Mouse (Mus musculus) intestine, embryonic 14.5 days (tissue): ENCODE results near the gene Cxcl12. TPM values are rescaled to one million over a fixed set of nuclear protein-coding genes. Genes with fewer than 3 reads are reported as not detected.
A peak's percentile ranks its signal among the peaks of the same experiment; 100 is the strongest.

ENCODE experiments used
- ATAC-seq: fragments of 200-750 bp; cut with Nextera tagmentation; replicated peaks from 2 replicates; pipeline ENCODE4 v1.8.0; 2017; ENCODE audit warnings: low read depth, moderate number of reproducible peaks, moderate TSS enrichment, moderate library complexity; ENCODE audit not compliant: low FRiP score, low TSS enrichment
- DNase-seq: peaks from one replicate; pipeline ENCODE4 v3.0.0-alpha.2; 2018; ENCODE audit warnings: low spot score
- H3K27ac ChIP-seq: fragments of 300-500 bp; sonication (generic); 2 replicates; pipeline ENCODE4 v1.5.1; 2014; ENCODE audit warnings: low read depth, mild to moderate bottlenecking, control low read depth
- H3K27me3 ChIP-seq: fragments of 300-500 bp; sonication (generic); replicated peaks from 2 replicates; pipeline ENCODE4 v1.6.1; 2014; ENCODE audit warnings: low read length, control low read depth; ENCODE audit not compliant: control insufficient read depth, insufficient read depth
- H3K36me3 ChIP-seq: fragments of 300-500 bp; sonication (generic); 2 replicates; pipeline ENCODE4 v1.6.1; 2014; ENCODE audit warnings: low read length, control low read depth; ENCODE audit not compliant: control insufficient read depth, insufficient read depth
- H3K4me1 ChIP-seq: fragments of 300-500 bp; sonication (generic); replicated peaks from 2 replicates; pipeline ENCODE4 v1.6.1; 2014; ENCODE audit warnings: low read length, control low read depth, mixed read lengths; ENCODE audit not compliant: control insufficient read depth, insufficient read depth
- H3K4me2 ChIP-seq: fragments of 300-500 bp; sonication (generic); 2 replicates; pipeline ENCODE4 v1.6.1; 2014; ENCODE audit warnings: low read length
- H3K4me3 ChIP-seq: fragments of 300-500 bp; sonication (generic); 2 replicates; pipeline ENCODE4 v1.5.1; 2014; ENCODE audit warnings: low read depth, low read length, control low read depth, mixed read lengths
- H3K9ac ChIP-seq: fragments of 300-500 bp; sonication (generic); 2 replicates; pipeline ENCODE4 v1.6.1; 2014; ENCODE audit warnings: mild to moderate bottlenecking, low read length
- H3K9me3 ChIP-seq: fragments of 300-500 bp; sonication (generic); 2 replicates; pipeline ENCODE4 v1.6.1; 2016; ENCODE audit warnings: low read length, control low read depth; ENCODE audit not compliant: control insufficient read depth
- WGBS: fragments of 180-500 bp; shearing (Covaris S2); extraction: QIAGEN DNeasy Blood & Tissue Kit; methylation state at CpG from one replicate; pipeline ENCODE4 v1.1.7; 2014; 5-methylcytosine and 5-hydroxymethylcytosine counted together
- polyA plus RNA-seq: library from polyadenylated mRNA; unstranded; fragments of >200 nt; fragmentation: Nextera tagmentation; extraction: Ambion mirVana; gene quantifications from 2 replicates; pipeline ENCODE4 v1.2.1, GENCODE M21; 2014

The Cxcl12 gene
- polyA plus RNA-seq, 1 experiment from 2014 or later, result 170 TPM

DNA sequence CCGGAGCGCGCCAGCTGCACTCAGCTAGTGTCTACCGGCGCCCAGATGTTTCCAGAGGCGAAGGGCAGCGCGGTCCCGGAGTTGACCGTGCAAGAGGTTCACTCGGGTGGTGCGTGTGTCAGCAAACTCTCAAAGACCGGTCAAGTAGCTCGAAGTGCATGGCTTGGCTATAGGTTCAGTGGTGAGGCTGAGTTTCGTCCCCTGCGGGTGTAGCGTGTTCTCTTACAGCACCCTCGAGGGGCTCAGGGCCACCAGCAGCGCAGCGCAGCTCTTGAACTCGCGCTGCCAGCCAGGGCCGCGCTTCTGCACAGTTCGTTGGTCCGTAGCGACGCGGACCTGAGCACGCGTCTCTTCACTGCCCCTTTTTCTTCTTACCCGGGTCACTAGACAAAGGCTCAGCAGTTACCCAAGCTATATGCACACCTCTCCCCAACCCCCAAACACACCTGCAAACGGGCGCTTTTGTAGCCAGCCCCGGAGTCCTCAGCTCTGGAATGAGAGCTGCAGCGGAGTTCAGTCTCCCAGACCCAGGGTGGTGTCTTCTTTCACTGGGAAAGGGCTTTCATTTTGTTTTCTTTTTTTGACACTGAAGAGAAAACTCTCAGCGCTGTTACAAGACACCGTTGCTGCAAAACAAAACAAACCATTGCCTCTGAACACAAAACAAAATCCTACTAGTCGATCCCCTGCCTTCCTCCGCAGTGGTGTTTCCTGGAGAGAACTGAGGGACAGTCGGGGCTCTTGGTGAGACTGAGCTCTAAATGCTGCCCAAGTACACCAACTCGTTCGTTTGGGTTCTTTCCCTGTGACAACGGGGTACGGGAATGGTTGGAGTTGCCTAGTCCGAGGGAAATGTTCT, 945 bp downstream of the Cxcl12 start:
- H3K4me2 ChIP-seq, result peak overlapping the region; percentile 87
- H3K4me3 ChIP-seq, result peak overlapping the region; percentile 80
- no peaks in the 10 kb centered on the region for H3K9me3 ChIP-seq
- H3K9ac ChIP-seq, result peak overlapping the region; percentile 69
- DNase-seq (peak; percentile 81), ATAC-seq (peak; percentile 12; the same call in 1 of the 2 replicates)
- under 1% methylated on average over 46 of the region's 46 CpGs for WGBS
- peak overlapping the region; percentile 59 for H3K27ac ChIP-seq
- peaks cover 26% of the 10 kb centered on the region for H3K4me1 ChIP-seq
- H3K27me3 ChIP-seq, result peaks cover 7% of the 10 kb centered on the region
- peaks cover 12% of the 10 kb centered on the region; the same call in 1 of the 2 replicates for H3K36me3 ChIP-seq

DNA sequence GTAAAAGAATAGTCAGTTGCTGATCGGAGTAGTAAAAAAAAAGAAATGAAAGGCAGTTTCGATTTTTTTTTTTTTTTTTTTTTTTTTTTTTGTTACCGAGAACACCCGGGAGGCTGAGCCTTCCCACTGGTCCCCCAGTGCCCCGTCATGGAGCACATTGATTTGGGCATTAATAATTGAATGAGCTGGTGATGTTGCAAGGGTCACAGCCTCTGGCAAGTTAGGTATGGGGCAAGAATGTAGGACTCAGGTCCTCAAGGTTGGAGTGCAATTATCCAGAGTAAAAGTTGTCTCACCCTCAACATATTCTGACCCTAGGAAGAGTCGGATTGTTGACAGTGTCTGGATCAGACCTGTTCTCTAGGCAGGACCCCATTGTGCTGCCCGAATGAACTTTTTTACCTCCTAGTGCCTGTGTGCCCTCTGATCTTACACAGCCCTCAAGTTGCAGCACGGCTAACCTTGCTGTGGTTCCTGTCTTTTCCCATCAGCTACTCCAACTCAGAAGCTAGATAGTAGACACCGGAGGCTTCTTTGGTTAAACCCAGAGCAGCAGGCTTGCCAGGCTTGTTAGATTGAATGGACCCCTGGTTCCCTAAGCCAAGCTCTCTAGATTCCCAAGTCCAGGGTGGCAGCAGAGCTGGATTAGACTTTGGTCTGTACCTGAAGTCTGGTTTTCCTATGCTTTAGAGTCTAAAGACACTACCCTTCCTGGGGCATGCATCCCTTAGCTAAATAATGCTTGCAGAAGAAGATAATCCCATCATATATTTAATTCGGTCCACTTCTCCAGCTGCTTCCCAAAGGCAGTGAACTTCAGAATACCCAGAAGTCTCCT, 1.8 kb downstream of the Cxcl12 start:
- H3K4me2 ChIP-seq, result peak overlapping the region; percentile 87
- WGBS, result 24% methylated on average over 10 of the region's 10 CpGs
- no peak for ATAC-seq

GRCm38 (mm10) chr6:117172358-117172757, 4.0 kb downstream of the Cxcl12 start:
- no peak for ATAC-seq
- no peak overlapping the region for H3K9ac ChIP-seq
- no peaks in the 10 kb centered on the region for H3K9me3 ChIP-seq
- H3K36me3 ChIP-seq, result peaks cover 34% of the 10 kb centered on the region
- no peak overlapping the region for H3K4me3 ChIP-seq
- H3K27me3 ChIP-seq, result peaks cover 4% of the 10 kb centered on the region
- WGBS, result 66% methylated on average over 6 of the region's 6 CpGs
- no peak overlapping the region for H3K27ac ChIP-seq
- H3K4me2 ChIP-seq, result no peak overlapping the region
- H3K4me1 ChIP-seq, result peaks cover 16% of the 10 kb centered on the region
- no peak for DNase-seq

More for the DNA sequence above, 1.8 kb downstream of the Cxcl12 start:
- peak overlapping the region; percentile 80 for H3K4me3 ChIP-seq
- H3K4me1 ChIP-seq, result peaks cover 26% of the 10 kb centered on the region
- peaks cover 7% of the 10 kb centered on the region for H3K27me3 ChIP-seq
- no peaks in the 10 kb centered on the region for H3K9me3 ChIP-seq
- no peak overlapping the region; the same call in 1 of the 2 replicates for H3K27ac ChIP-seq
- H3K36me3 ChIP-seq, result peaks cover 14% of the 10 kb centered on the region; the same call in 1 of the 2 replicates
- no peak for DNase-seq
- H3K9ac ChIP-seq, result peak overlapping the region; percentile 69

GRCm38 (mm10) chr6:117173876-117174275, 5.5 kb downstream of the Cxcl12 start:
- no peak overlapping the region for H3K4me3 ChIP-seq
- peaks cover 14% of the 10 kb centered on the region for H3K4me1 ChIP-seq
- no peak overlapping the region for H3K9ac ChIP-seq
- 0 out of 2 replicates have a peak overlapping the region, but pooled peaks have one; percentile 5 for H3K4me2 ChIP-seq
- DNase-seq, result peak; percentile 94
- H3K27ac ChIP-seq, result no peak overlapping the region
- peak; percentile 44; the same call in 1 of the 2 replicates for ATAC-seq
- 14% methylated on average over 11 of the region's 11 CpGs for WGBS
- no peaks in the 10 kb centered on the region for H3K27me3 ChIP-seq
- peaks cover 49% of the 10 kb centered on the region for H3K36me3 ChIP-seq
- no peaks in the 10 kb centered on the region for H3K9me3 ChIP-seq

DNA sequence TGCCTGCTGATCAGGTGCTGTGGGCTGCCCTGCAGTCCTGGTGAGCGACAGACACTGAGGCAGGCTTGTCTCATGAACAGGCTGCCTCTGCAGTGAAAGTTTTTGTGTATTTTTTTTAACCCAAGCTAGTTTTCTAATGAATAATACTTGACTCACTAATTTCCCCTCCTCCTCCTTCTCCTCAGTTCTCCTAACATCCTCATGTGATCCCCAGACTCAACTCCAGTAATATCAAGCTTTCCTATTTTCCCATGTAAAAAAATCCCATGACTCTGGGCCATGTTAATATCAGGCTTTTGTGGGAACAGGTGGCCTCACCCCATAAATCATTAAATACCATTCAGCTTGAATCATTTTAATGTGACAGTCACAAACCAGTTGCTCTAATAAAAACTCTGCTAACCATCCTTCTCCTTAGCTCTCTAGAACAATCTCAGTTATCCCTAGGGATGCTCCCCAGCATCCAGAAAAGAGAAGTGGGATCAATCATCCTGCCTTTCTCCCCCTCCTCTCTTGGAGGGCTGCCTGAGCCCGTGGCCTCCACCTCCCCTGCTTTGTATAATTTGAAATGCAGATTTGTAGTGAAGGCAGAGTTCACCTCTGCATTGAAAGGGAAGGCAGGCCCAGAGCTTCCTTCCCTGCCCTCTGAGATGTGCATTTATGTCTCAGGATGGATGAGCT, 6.9 kb downstream of the Cxcl12 start:
- no peaks in the 10 kb centered on the region for H3K27me3 ChIP-seq
- no peak overlapping the region for H3K4me3 ChIP-seq
- no peak overlapping the region for H3K4me2 ChIP-seq
- H3K9me3 ChIP-seq, result no peaks in the 10 kb centered on the region
- no peak for ATAC-seq
- peaks cover 55% of the 10 kb centered on the region for H3K36me3 ChIP-seq
- H3K27ac ChIP-seq, result no peak overlapping the region
- H3K9ac ChIP-seq, result no peak overlapping the region
- DNase-seq, result no peak
- peaks cover 13% of the 10 kb centered on the region for H3K4me1 ChIP-seq
- 52% methylated on average over 2 of the region's 2 CpGs for WGBS

GRCm38 (mm10) chr6:117176406-117176805, 8.1 kb downstream of the Cxcl12 start:
- 36% methylated on average over 5 of the region's 5 CpGs for WGBS
- Histone ChIP-seq H3K4me1 (0 out of 2 replicates have a peak, but pooled peaks cover 8% of the 10 kb centered on the region), H3K4me3 (no peak overlapping the region), H3K9ac (no peak overlapping the region), H3K9me3 (no peaks in the 10 kb centered on the region), H3K27ac (no peak overlapping the region), H3K36me3 (peaks cover 55% of the 10 kb centered on the region), H3K27me3 (no peaks in the 10 kb centered on the region), H3K4me2 (no peak overlapping the region)
- DNase-seq (no peak), ATAC-seq (no peak)

DNA sequence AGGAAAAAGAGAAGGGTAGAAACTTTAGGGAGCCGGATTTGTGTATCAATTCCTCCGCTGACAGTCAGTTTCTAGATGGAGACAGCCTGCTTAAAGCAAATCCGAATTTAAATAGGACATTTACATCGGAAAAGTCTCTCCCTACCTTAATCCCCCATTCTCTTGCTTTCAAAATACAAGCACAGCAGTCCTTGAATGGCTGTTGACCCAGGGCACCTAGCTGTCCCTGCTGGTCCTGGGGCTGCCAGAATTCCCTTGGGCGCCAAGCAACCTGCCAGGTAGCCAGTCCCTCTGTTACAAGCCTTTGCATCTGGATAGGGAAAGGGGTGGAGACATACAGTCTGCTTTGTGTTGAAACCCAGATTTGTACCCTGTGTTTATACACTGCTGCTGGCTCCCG, 12.0 kb downstream of the Cxcl12 start:
- no peak overlapping the region for H3K4me3 ChIP-seq
- ATAC-seq (no peak), DNase-seq (no peak)
- H3K4me1 ChIP-seq, result 0 out of 2 replicates have a peak, but pooled peaks cover 2% of the 10 kb centered on the region
- WGBS, result 49% methylated on average over 6 of the region's 6 CpGs
- no peak overlapping the region for H3K9ac ChIP-seq
- peaks cover 39% of the 10 kb centered on the region for H3K36me3 ChIP-seq
- H3K27me3 ChIP-seq, result no peaks in the 10 kb centered on the region
- H3K27ac ChIP-seq, result no peak overlapping the region
- no peak overlapping the region for H3K4me2 ChIP-seq
- no peaks in the 10 kb centered on the region for H3K9me3 ChIP-seq

- Histone ChIP-seq H3K27ac (no peak overlapping the region), H3K4me1 (0 out of 2 replicates have a peak, but pooled peaks cover under 1% of the 10 kb centered on the region), H3K27me3 (no peaks in the 10 kb centered on the region), H3K4me3 (no peak overlapping the region), H3K4me2 (no peak overlapping the region), H3K9me3 (no peaks in the 10 kb centered on the region), H3K36me3 (no peaks in the 10 kb centered on the region), H3K9ac (no peak overlapping the region)
- ATAC-seq (no peak), DNase-seq (no peak)
- 81% methylated on average over 4 of the region's 4 CpGs for WGBS
Measured at GRCm38 (mm10) chr6:117185381-117185780, 17.0 kb downstream of the Cxcl12 start.
